Mouse (Mus musculus): ENCODE data around the gene Iqgap2. TPM values are rescaled to one million over a fixed set of nuclear protein-coding genes. Genes with fewer than 3 reads are reported as not detected.

Gene Iqgap2
- polyA plus RNA-seq, 2 experiments: 10.5 to 12.7 TPM

DNA sequence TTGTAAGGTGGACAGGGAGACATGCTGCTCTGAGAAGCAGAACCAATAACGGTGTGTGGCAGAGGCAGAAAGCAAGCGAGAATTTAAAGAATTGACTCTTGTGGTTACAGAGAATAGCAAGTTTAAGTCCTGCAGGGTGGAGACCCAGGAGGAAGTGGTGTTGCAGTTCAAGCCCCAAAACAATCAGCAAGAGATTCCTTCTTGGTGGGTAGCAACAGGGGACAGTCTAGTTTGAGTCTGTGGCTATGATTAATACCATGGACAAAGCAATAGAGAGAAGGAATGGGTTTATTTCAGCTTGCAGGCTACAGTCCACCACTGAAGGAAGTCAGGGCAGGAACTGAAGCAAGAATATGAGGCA is 21.3 kb upstream of the Iqgap2 start:
- DNase-seq (ENCODE audit: low spot score): no peak
- no peaks in the 10 kb centered on the region for H3K27me3 ChIP-seq (ENCODE audit: control insufficient read depth, insufficient read depth, low read length)
- ATAC-seq (ENCODE audit: low FRiP score, low read depth): no peak
- no peak overlapping the region for H3K4me2 ChIP-seq (replicated peaks; ENCODE audit: low read depth, low read length, severe bottlenecking)
- TF ChIP-seq POLR2A (IDR thresholded peaks at IDR 0.05; ENCODE audit: borderline replicate concordance, extremely low read depth, insufficient read depth, insufficient read length): no peak
- no peaks in the 10 kb centered on the region for H3K9me3 ChIP-seq (ENCODE audit: control insufficient read depth, low read length)
- no peaks in the 10 kb centered on the region for H3K36me3 ChIP-seq (ENCODE audit: control insufficient read depth, insufficient read depth, low read length)
- no peak overlapping the region for H3K27ac ChIP-seq (replicated peaks; ENCODE audit: low read depth, low read length)
- H3K4me1 ChIP-seq (ENCODE audit: control insufficient read depth, insufficient read depth, low read length): no peaks in the 10 kb centered on the region
- WGBS: 83% methylated on average over 2 of the region's 2 CpGs
- H3K9ac ChIP-seq (ENCODE audit: low read depth, low read length, severe bottlenecking): no peak overlapping the region
- H3K4me3 ChIP-seq (replicated peaks; ENCODE audit: low read length): no peak overlapping the region

- WGBS: 75% methylated on average over 11 of the region's 11 CpGs
- ATAC-seq (ENCODE audit: low FRiP score, low read depth) (no peak), DNase-seq (ENCODE audit: low spot score) (no peak)
- Histone ChIP-seq H3K4me2 (replicated peaks; ENCODE audit: low read depth, low read length, severe bottlenecking) (no peak overlapping the region), H3K4me3 (replicated peaks; ENCODE audit: low read length) (no peak overlapping the region), H3K27ac (replicated peaks; ENCODE audit: low read depth, low read length) (no peak overlapping the region), H3K9me3 (ENCODE audit: control insufficient read depth, low read length) (no peaks in the 10 kb centered on the region), H3K9ac (ENCODE audit: low read depth, low read length, severe bottlenecking) (no peak overlapping the region), H3K27me3 (ENCODE audit: control insufficient read depth, insufficient read depth, low read length) (no peaks in the 10 kb centered on the region), H3K36me3 (ENCODE audit: control insufficient read depth, insufficient read depth, low read length) (no peaks in the 10 kb centered on the region), H3K4me1 (ENCODE audit: control insufficient read depth, insufficient read depth, low read length) (no peaks in the 10 kb centered on the region)
- no peak for TF ChIP-seq POLR2A (IDR thresholded peaks at IDR 0.05; ENCODE audit: borderline replicate concordance, extremely low read depth, insufficient read depth, insufficient read length)
These were observed 20.7 kb upstream of the Iqgap2 start for GRCm38 (mm10) chr13:95912157-95913045.

- H3K4me2 ChIP-seq (replicated peaks; ENCODE audit: low read depth, low read length, severe bottlenecking): no peak overlapping the region
- 83% methylated on average over 9 of the region's 9 CpGs for WGBS
- no peak for DNase-seq (ENCODE audit: low spot score)
These were observed 18.5 kb upstream of the Iqgap2 start for GRCm38 (mm10) chr13:95910270-95910669.

GRCm38 (mm10) chr13:95909244-95909643 is 17.5 kb upstream of the Iqgap2 start:
- no peak overlapping the region for H3K9ac ChIP-seq (ENCODE audit: low read depth, low read length, severe bottlenecking)

More at GRCm38 (mm10) chr13:95910270-95910669, 18.5 kb upstream of the Iqgap2 start:
- Histone ChIP-seq H3K4me1 (ENCODE audit: control insufficient read depth, insufficient read depth, low read length) (no peaks in the 10 kb centered on the region), H3K4me3 (replicated peaks; ENCODE audit: low read length) (no peak overlapping the region), H3K9ac (ENCODE audit: low read depth, low read length, severe bottlenecking) (no peak overlapping the region), H3K36me3 (ENCODE audit: control insufficient read depth, insufficient read depth, low read length) (no peaks in the 10 kb centered on the region), H3K27me3 (ENCODE audit: control insufficient read depth, insufficient read depth, low read length) (no peaks in the 10 kb centered on the region), H3K9me3 (ENCODE audit: control insufficient read depth, low read length) (no peaks in the 10 kb centered on the region), H3K27ac (replicated peaks; ENCODE audit: low read depth, low read length) (no peak overlapping the region)
- TF ChIP-seq POLR2A (IDR thresholded peaks at IDR 0.05; ENCODE audit: borderline replicate concordance, extremely low read depth, insufficient read depth, insufficient read length): no peak
- no peak for ATAC-seq (ENCODE audit: low FRiP score, low read depth)

DNA sequence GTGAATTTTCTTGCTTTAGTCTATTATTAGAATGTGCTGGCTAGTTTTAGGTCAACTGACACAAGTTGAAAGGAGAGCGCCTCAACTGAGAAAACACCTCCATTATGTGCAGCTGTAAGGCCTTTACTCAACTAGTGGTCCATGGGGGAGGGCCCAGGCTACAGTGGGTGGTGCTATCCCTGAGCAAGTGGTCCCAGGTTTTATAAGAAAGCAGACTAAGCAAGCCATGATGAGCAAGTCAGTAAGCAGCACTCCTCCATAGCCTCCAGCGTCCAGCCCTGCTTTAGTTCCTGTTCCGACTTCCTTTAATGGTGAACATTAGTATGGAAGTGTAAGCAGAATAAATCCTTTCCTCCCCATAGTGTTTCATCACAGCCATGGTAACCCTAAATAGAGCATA is 11.0 kb upstream of the Iqgap2 start:
- no peak overlapping the region for H3K27ac ChIP-seq (replicated peaks; ENCODE audit: low read depth, low read length)

More at GRCm38 (mm10) chr13:95909244-95909643, 17.5 kb upstream of the Iqgap2 start:
- DNase-seq (ENCODE audit: low spot score): no peak
- no peak for ATAC-seq (ENCODE audit: low FRiP score, low read depth)
- WGBS: 85% methylated on average over 2 of the region's 2 CpGs
- H3K27ac ChIP-seq (replicated peaks; ENCODE audit: low read depth, low read length): no peak overlapping the region
- H3K27me3 ChIP-seq (ENCODE audit: control insufficient read depth, insufficient read depth, low read length): no peaks in the 10 kb centered on the region
- no peaks in the 10 kb centered on the region for H3K36me3 ChIP-seq (ENCODE audit: control insufficient read depth, insufficient read depth, low read length)
- H3K4me1 ChIP-seq (ENCODE audit: control insufficient read depth, insufficient read depth, low read length): no peaks in the 10 kb centered on the region
- H3K4me3 ChIP-seq (replicated peaks; ENCODE audit: low read length): no peak overlapping the region
- no peak overlapping the region for H3K4me2 ChIP-seq (replicated peaks; ENCODE audit: low read depth, low read length, severe bottlenecking)
- H3K9me3 ChIP-seq (ENCODE audit: control insufficient read depth, low read length): no peaks in the 10 kb centered on the region
- TF ChIP-seq POLR2A (IDR thresholded peaks at IDR 0.05; ENCODE audit: borderline replicate concordance, extremely low read depth, insufficient read depth, insufficient read length): no peak

More for the DNA sequence above, 11.0 kb upstream of the Iqgap2 start:
- no peak overlapping the region for H3K4me2 ChIP-seq (replicated peaks; ENCODE audit: low read depth, low read length, severe bottlenecking)
- 0 out of 2 replicates have a peak, but pooled peaks cover 3% of the 10 kb centered on the region for H3K9me3 ChIP-seq (ENCODE audit: control insufficient read depth, low read length)
- DNase-seq (ENCODE audit: low spot score) (no peak), ATAC-seq (ENCODE audit: low FRiP score, low read depth) (no peak)
- H3K9ac ChIP-seq (ENCODE audit: low read depth, low read length, severe bottlenecking): no peak overlapping the region
- H3K4me1 ChIP-seq (ENCODE audit: control insufficient read depth, insufficient read depth, low read length): peaks cover 9% of the 10 kb centered on the region
- WGBS: 92% methylated on average over 3 of the region's 3 CpGs
- H3K27me3 ChIP-seq (ENCODE audit: control insufficient read depth, insufficient read depth, low read length): no peaks in the 10 kb centered on the region
- no peak overlapping the region for H3K4me3 ChIP-seq (replicated peaks; ENCODE audit: low read length)
- H3K36me3 ChIP-seq (ENCODE audit: control insufficient read depth, insufficient read depth, low read length): no peaks in the 10 kb centered on the region
- no peak for TF ChIP-seq POLR2A (IDR thresholded peaks at IDR 0.05; ENCODE audit: borderline replicate concordance, extremely low read depth, insufficient read depth, insufficient read length)
